Mouse (Mus musculus) midbrain, embryonic 13.5 days (tissue): Measurements from ENCODE around the gene A130010J15Rik. TPM values are rescaled to one million over a fixed set of nuclear protein-coding genes. Genes with fewer than 3 reads are reported as not detected.

Source experiments
- ATAC-seq: fragments of 200-750 bp; cut with Nextera tagmentation; 2 replicates; pipeline ENCODE4 v1.8.0; 2017; ENCODE audit warnings: mild to moderate bottlenecking, moderate TSS enrichment, moderate library complexity
- H3K27ac ChIP-seq: fragments of 300-500 bp; sonication (generic); 2 replicates; pipeline ENCODE4 v1.5.1; 2015; ENCODE audit warnings: inconsistent platforms, mild to moderate bottlenecking, moderate library complexity
- H3K27me3 ChIP-seq: fragments of 300-500 bp; sonication (generic); 2 replicates; pipeline ENCODE4 v1.6.1; 2015; ENCODE audit warnings: mild to moderate bottlenecking, inconsistent platforms
- H3K36me3 ChIP-seq: fragments of 300-500 bp; sonication (generic); 2 replicates; pipeline ENCODE4 v1.6.1; 2015; ENCODE audit warnings: mild to moderate bottlenecking, inconsistent platforms
- H3K4me1 ChIP-seq: fragments of 300-500 bp; sonication (generic); replicated peaks from 2 replicates; pipeline ENCODE4 v1.6.1; 2015; ENCODE audit warnings: inconsistent platforms
- H3K4me2 ChIP-seq: fragments of 300-500 bp; sonication (generic); replicated peaks from 2 replicates; pipeline ENCODE4 v1.6.1; 2015; ENCODE audit warnings: moderate library complexity, mild to moderate bottlenecking, inconsistent platforms
- H3K4me3 ChIP-seq: fragments of 300-500 bp; sonication (generic); replicated peaks from 2 replicates; pipeline ENCODE4 v1.5.1; 2015; ENCODE audit warnings: mild to moderate bottlenecking, inconsistent platforms
- H3K9ac ChIP-seq: fragments of 300-500 bp; sonication (generic); replicated peaks from 2 replicates; pipeline ENCODE4 v1.6.1; 2015; ENCODE audit warnings: mild to moderate bottlenecking, inconsistent platforms
- H3K9me3 ChIP-seq: fragments of 300-500 bp; sonication (generic); 2 replicates; pipeline ENCODE4 v1.6.1; 2016; ENCODE audit warnings: mild to moderate bottlenecking, inconsistent platforms
- WGBS: fragments of 180-500 bp; shearing (Covaris S2); methylation state at CpG from one replicate; pipeline ENCODE4 v1.1.7; 2015; 5-methylcytosine and 5-hydroxymethylcytosine counted together
- polyA plus RNA-seq: library from polyadenylated mRNA; unstranded; fragments of >200 nt; fragmentation: Nextera tagmentation; extraction: Ambion mirVana; gene quantifications from 2 replicates; pipeline ENCODE4 v1.2.1, GENCODE M21; 2015

A130010J15Rik gene
- polyA plus RNA-seq, 1 experiment from 2014 or later: 15.4 TPM

DNA sequence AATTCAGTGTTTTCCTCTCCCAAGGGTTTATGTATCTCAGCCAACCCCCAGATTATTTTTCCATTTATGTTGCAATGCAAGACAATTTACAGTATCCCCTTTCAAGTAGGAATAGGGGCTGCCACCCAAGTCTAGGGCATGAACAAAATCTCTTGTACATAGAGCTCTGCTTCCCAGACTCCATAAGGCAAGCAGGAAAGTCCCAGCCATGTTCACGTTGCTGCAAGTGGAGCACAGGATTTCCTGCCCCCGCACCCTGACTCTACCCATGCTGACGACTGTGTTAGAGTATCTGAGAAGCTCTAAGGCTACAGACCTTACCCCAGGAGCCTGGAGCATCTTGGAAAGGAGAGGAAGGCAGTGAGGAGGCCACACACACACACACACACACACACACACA is 21.9 kb downstream of the A130010J15Rik start:
- Histone ChIP-seq H3K4me1 (peaks cover 13% of the 10 kb centered on the region), H3K27ac (peak overlapping the region; percentile 51), H3K36me3 (no peaks in the 10 kb centered on the region), H3K27me3 (no peaks in the 10 kb centered on the region), H3K4me3 (no peak overlapping the region), H3K4me2 (no peak overlapping the region), H3K9me3 (no peaks in the 10 kb centered on the region), H3K9ac (no peak overlapping the region; the same call in 1 of the 2 replicates)
- no peak for ATAC-seq
- 65% methylated on average over 3 of the region's 3 CpGs for WGBS

- no peak for ATAC-seq
- Histone ChIP-seq H3K4me1 (peaks cover 13% of the 10 kb centered on the region), H3K9me3 (no peaks in the 10 kb centered on the region), H3K4me2 (no peak overlapping the region), H3K4me3 (no peak overlapping the region), H3K27me3 (no peaks in the 10 kb centered on the region), H3K36me3 (no peaks in the 10 kb centered on the region), H3K9ac (no peak overlapping the region), H3K27ac (no peak overlapping the region)
- 95% methylated on average over 7 of the region's 7 CpGs for WGBS
Observed at GRCm38 (mm10) chr1:193191675-193192283, 23.9 kb downstream of the A130010J15Rik start.

GRCm38 (mm10) chr1:193194416-193195140 is 26.7 kb downstream of the A130010J15Rik start:
- ATAC-seq: no peak
- Histone ChIP-seq H3K9me3 (no peaks in the 10 kb centered on the region), H3K9ac (no peak overlapping the region), H3K27me3 (no peaks in the 10 kb centered on the region), H3K4me3 (no peak overlapping the region), H3K27ac (no peak overlapping the region), H3K4me1 (peaks cover 6% of the 10 kb centered on the region), H3K4me2 (no peak overlapping the region), H3K36me3 (no peaks in the 10 kb centered on the region)
- 79% methylated on average over 3 of the region's 3 CpGs for WGBS

GRCm38 (mm10) chr1:193195169-193195810 is 27.4 kb downstream of the A130010J15Rik start:
- no peak for ATAC-seq
- H3K27me3 ChIP-seq: no peaks in the 10 kb centered on the region
- no peak overlapping the region for H3K4me2 ChIP-seq
- H3K36me3 ChIP-seq: no peaks in the 10 kb centered on the region
- H3K27ac ChIP-seq: no peak overlapping the region
- no peak overlapping the region for H3K4me3 ChIP-seq
- 70% methylated on average over 3 of the region's 3 CpGs for WGBS
- H3K9me3 ChIP-seq: no peaks in the 10 kb centered on the region
- H3K4me1 ChIP-seq: no peaks in the 10 kb centered on the region
- H3K9ac ChIP-seq: no peak overlapping the region

GRCm38 (mm10) chr1:193197494-193198205 is 29.8 kb downstream of the A130010J15Rik start:
- no peak overlapping the region for H3K4me2 ChIP-seq
- 90% methylated on average over 18 of the region's 18 CpGs for WGBS
- no peaks in the 10 kb centered on the region for H3K27me3 ChIP-seq

GRCm38 (mm10) chr1:193198312-193198711 is 30.5 kb downstream of the A130010J15Rik start:
- H3K27ac ChIP-seq: no peak overlapping the region
- H3K4me1 ChIP-seq: no peaks in the 10 kb centered on the region
- H3K9me3 ChIP-seq: no peaks in the 10 kb centered on the region
- no peak for ATAC-seq
- no peak overlapping the region for H3K4me3 ChIP-seq
- H3K9ac ChIP-seq: no peak overlapping the region
- H3K27me3 ChIP-seq: no peaks in the 10 kb centered on the region
- H3K4me2 ChIP-seq: no peak overlapping the region
- no peaks in the 10 kb centered on the region for H3K36me3 ChIP-seq
- 91% methylated on average over 2 of the region's 2 CpGs for whole genome bisulfite sequencing

More at GRCm38 (mm10) chr1:193197494-193198205, 29.8 kb downstream of the A130010J15Rik start:
- Histone ChIP-seq H3K4me1 (no peaks in the 10 kb centered on the region), H3K4me3 (no peak overlapping the region), H3K27ac (no peak overlapping the region), H3K9me3 (no peaks in the 10 kb centered on the region), H3K36me3 (no peaks in the 10 kb centered on the region), H3K9ac (no peak overlapping the region)
- no peak for ATAC-seq

DNA sequence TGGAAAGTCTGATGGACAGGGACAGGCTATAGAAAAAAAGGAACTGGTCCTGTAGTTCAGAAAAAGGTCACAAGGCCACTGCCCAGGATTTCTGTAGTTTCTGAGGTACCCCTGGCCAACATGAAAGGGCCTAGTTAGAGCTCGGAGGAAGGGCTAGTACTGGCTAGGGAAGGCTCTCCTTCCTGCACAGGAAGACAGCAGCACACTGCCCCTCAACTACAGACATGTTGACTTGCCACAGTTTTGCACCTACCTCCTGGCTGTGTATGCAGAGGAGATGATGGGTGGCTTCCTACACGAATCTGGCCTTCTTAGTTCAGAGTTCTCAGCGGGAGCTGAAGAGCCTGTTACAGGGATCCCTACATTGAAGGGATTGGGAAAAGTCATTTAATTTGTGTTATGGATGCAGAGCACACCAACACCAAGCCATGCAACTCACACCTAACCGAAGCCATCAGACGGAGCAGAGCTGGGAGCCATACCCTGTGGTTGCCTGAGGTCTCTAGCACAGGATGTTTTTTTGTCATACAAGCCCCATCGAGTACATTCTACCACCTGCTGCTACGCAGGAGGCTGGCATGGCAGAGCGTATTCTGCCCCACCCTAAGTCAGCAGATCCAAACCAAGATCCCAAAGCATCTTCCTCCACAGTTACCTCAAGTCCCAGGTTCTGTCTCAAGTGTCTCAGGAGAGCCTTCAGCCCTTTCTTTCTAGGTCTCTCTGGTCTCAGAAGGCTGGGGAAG is 33.0 kb downstream of the A130010J15Rik start:
- no peak for ATAC-seq
- no peaks in the 10 kb centered on the region for H3K9me3 ChIP-seq
- WGBS: 88% methylated on average over 8 of the region's 8 CpGs
- H3K4me3 ChIP-seq: no peak overlapping the region
- no peak overlapping the region for H3K4me2 ChIP-seq
- no peaks in the 10 kb centered on the region for H3K27me3 ChIP-seq
- H3K9ac ChIP-seq: no peak overlapping the region
- no peaks in the 10 kb centered on the region for H3K36me3 ChIP-seq
- H3K27ac ChIP-seq: no peak overlapping the region
- H3K4me1 ChIP-seq: no peaks in the 10 kb centered on the region

DNA sequence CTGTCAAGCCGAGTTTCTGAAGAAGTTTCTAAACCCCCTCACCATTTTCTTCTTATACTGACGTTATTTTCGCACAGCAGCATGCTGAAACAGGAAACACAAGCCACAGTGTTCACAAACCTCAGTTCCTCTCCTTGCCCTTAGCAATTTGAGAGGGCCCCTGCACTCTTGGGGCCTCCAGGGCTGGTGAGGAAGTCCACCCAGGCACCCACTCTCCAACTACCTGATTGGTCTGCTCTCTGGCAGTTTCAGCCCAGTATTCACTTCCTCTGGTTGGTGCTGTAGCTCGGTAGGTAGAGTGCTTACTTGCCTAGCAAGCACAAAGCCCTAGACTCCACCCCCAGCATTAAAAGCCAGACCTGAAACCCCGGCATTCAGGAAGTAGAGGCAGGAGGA is 33.5 kb downstream of the A130010J15Rik start, which contains the start of gene Traf3ip3:
TSS of gene Traf3ip3 (minus strand) at position 321 of the 396 bp plus-strand sequence.
- no peaks in the 10 kb centered on the region for H3K9me3 ChIP-seq
- no peak within 1 kb of the TSS for H3K4me2 ChIP-seq
- 73% methylated on average over 5 of the region's 5 CpGs for WGBS
- no peak within 1 kb of the TSS for H3K27ac ChIP-seq
- H3K4me3 ChIP-seq: no peak within 1 kb of the TSS
- H3K4me1 ChIP-seq: no peaks in the 10 kb centered on the region
- no peak for ATAC-seq
- H3K36me3 ChIP-seq: no peaks in the 10 kb centered on the region
- H3K9ac ChIP-seq: no peak within 1 kb of the TSS
- no peaks in the 10 kb centered on the region for H3K27me3 ChIP-seq

- Histone ChIP-seq H3K4me1 (no peaks in the 10 kb centered on the region), H3K27ac (no peak overlapping the region), H3K4me3 (no peak overlapping the region), H3K27me3 (no peaks in the 10 kb centered on the region), H3K36me3 (no peaks in the 10 kb centered on the region), H3K4me2 (no peak overlapping the region), H3K9me3 (no peaks in the 10 kb centered on the region), H3K9ac (no peak overlapping the region)
- ATAC-seq: no peak
- WGBS: 66% methylated on average over 2 of the region's 2 CpGs
Observed at GRCm38 (mm10) chr1:193203821-193204220, 36.0 kb downstream of the A130010J15Rik start.

GRCm38 (mm10) chr1:193205431-193205830 is 37.6 kb downstream of the A130010J15Rik start:
- H3K9ac ChIP-seq: no peak overlapping the region
- H3K9me3 ChIP-seq: no peaks in the 10 kb centered on the region
- ATAC-seq: no peak
- no peaks in the 10 kb centered on the region for H3K36me3 ChIP-seq
- no peak overlapping the region for H3K4me3 ChIP-seq
- no peaks in the 10 kb centered on the region for H3K27me3 ChIP-seq
- WGBS: 92% methylated on average over 2 of the region's 2 CpGs
- H3K4me1 ChIP-seq: no peaks in the 10 kb centered on the region
- H3K27ac ChIP-seq: no peak overlapping the region
- H3K4me2 ChIP-seq: no peak overlapping the region

DNA sequence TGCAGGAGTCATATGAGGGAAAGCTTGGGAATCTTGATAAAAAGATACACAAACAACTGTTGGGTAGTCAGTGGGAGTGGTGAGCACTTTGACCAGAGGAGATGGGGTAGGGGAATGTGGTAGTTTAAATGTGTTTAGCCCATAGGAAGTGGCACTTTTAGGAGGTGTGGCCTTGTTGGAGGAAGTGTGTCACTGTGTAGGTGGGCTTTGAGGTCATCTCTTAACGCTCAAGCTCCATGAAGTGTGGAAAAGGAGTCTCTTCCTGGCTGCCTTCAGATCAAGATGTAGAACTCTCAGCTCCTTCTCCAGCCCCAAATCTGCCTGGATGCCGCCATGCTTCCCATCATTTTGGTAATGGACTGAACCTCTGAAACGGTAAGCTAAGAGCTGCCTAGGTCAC is 39.7 kb downstream of the A130010J15Rik start, which contains the start of gene Lamb3:
TSS of gene Lamb3 (plus strand) at position 197 of the 400 bp plus-strand sequence.
- no peak within 1 kb of the TSS for H3K4me3 ChIP-seq
- H3K9me3 ChIP-seq: no peaks in the 10 kb centered on the region
- no peak for ATAC-seq
- H3K27ac ChIP-seq: no peak within 1 kb of the TSS
- no peak within 1 kb of the TSS for H3K4me2 ChIP-seq
- no peaks in the 10 kb centered on the region for H3K27me3 ChIP-seq
- no peaks in the 10 kb centered on the region for H3K4me1 ChIP-seq
- 89% methylated on average over 3 of the region's 3 CpGs for WGBS
- no peak within 1 kb of the TSS for H3K9ac ChIP-seq
- H3K36me3 ChIP-seq: no peaks in the 10 kb centered on the region
